Mouse (Mus musculus): ENCODE results near the gene 1810049J17Rik. TPM values are rescaled to one million over a fixed set of nuclear protein-coding genes. Genes with fewer than 3 reads are reported as not detected.

The 1810049J17Rik gene
- polyA plus RNA-seq, 1 experiment from 2014 or later, result 1.3 TPM

DNA sequence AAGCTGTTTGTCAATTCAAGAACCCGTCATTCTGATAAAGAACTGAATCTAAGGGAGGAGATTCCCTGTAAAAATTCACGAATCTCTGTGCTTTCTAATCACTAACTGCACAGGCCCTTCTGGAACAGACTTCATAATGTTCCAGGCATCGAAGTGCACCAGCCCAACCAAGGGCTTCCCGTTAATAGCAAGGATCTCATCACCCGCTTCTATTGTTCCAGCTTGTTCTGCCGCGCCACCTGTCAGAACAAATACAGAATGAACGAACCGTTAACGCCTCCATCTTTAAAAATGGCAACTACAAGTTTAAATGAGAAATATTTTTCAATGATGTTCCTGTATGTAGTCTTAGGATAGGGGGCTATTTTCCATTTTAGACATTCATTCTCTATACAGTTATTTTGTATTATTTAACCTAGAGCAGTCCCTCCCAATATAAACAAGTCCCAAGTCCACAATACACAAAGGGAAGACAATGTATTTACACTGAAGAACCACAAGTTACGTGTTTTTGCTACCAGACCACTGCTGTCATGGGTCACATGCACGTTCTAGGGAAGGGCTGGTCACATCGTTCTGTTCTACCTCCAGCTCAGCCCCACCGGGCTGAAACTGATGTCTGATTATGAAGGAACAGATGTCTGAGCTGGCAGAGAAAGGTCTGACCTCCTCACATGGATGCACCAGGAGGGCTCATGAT is 40.5 kb upstream of the 1810049J17Rik start:
- H3K27ac ChIP-seq (replicated peaks), result no peak overlapping the region
- 0 out of 2 replicates have a peak, but pooled peaks cover 3% of the 10 kb centered on the region for H3K36me3 ChIP-seq
- H3K4me1 ChIP-seq (replicated peaks), result peaks cover 18% of the 10 kb centered on the region
- no peak for ATAC-seq (ENCODE audit: low read depth)
- H3K9ac ChIP-seq, result no peak overlapping the region
- no peaks in the 10 kb centered on the region for H3K27me3 ChIP-seq
- 90% methylated on average over 14 of the region's 14 CpGs for WGBS
- H3K4me2 ChIP-seq, result no peak overlapping the region
- no peak overlapping the region for H3K4me3 ChIP-seq
- no peaks in the 10 kb centered on the region for H3K9me3 ChIP-seq

DNA sequence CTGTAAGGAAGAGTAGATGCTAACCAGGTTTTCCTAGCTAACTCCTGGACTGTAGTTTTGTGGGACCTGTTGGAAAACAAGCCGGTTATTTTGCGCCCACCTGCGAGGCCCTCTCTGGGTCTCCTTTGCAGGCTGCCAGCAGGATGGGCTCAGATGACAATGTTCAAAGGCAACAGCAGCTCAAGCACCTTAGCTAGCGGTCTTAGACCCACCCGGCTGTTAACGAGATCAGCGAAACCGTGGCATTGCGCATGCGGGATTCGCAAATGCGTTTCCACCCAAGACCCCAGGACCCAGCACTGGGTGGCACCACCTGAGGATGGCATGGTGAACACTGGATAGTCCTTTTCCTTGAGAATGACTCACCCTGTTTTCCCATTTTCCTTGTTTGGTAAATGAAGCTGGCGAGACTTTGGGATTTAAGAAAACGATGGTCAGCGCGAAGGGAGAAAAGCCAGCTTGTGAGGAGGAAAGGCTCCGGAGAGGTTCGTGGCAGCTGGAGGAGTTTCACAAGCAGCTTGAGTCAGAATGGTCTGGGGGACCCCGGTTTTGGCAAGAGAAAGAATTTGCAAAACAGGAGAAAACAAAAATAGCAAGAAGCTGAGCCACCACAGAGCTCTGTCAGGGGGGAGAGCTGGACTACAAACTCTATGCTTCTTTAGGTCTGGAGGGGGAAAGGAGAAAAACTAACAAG is 39.0 kb upstream of the 1810049J17Rik start:
- Histone ChIP-seq H3K4me1 (replicated peaks) (peaks cover 5% of the 10 kb centered on the region), H3K27ac (replicated peaks) (no peak overlapping the region), H3K36me3 (peaks cover 11% of the 10 kb centered on the region; the same call in 1 of the 2 replicates)

DNA sequence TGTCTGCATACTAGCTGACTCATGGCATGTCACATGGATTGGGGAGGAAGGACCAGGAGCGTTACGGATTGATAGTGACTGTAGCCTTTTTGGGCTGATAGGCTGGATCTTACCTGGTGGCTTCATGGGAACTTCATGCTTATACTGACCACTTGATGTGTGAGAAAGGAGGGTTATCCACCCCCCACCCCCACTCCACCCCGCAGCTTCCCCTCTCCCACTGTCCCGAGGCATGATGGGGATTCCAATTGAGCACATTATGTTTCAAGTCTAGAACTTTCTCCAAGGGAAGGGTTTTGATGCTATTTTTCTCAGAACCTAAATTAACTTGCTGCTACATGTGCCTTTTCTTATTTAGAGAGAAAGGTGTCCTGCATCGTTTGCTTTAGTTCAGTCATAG is 36.7 kb upstream of the 1810049J17Rik start:
- no peaks in the 10 kb centered on the region for H3K4me1 ChIP-seq (replicated peaks)
- ATAC-seq (ENCODE audit: low read depth), result no peak
- no peak overlapping the region for H3K4me3 ChIP-seq
- no peak overlapping the region for H3K27ac ChIP-seq (replicated peaks)
- 93% methylated on average over 5 of the region's 5 CpGs for WGBS
- H3K36me3 ChIP-seq, result peaks cover 30% of the 10 kb centered on the region
- H3K4me2 ChIP-seq, result no peak overlapping the region
- H3K9ac ChIP-seq, result no peak overlapping the region
- no peaks in the 10 kb centered on the region for H3K9me3 ChIP-seq
- no peaks in the 10 kb centered on the region for H3K27me3 ChIP-seq

More for the DNA sequence above, 39.0 kb upstream of the 1810049J17Rik start:
- 81% methylated on average over 19 of the region's 19 CpGs for WGBS
- ATAC-seq (ENCODE audit: low read depth), result no peak
- Histone ChIP-seq H3K4me2 (no peak overlapping the region), H3K9me3 (no peaks in the 10 kb centered on the region), H3K4me3 (no peak overlapping the region), H3K9ac (no peak overlapping the region), H3K27me3 (no peaks in the 10 kb centered on the region)

DNA sequence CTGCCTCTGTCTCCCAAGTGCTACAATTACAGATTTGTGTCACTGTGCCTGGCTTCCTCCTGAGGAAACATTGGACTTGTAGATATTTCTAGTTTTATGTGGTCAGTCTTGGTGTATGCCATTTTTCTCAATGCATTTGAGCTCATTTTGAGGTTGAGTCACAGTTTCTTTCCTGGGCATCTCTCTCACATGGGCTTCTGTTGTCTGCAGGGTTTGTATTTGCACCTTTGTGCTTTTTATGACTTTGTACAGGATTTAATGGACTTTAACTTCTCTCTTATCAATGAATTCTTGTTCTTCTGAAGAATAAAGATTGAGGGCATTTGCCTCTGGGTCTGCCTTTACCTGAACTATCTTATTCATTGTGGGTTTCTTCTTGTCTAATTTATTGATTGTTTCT is 35.8 kb upstream of the 1810049J17Rik start:
- Histone ChIP-seq H3K27me3 (no peaks in the 10 kb centered on the region), H3K36me3 (peaks cover 40% of the 10 kb centered on the region), H3K4me2 (no peak overlapping the region), H3K9ac (no peak overlapping the region), H3K4me1 (replicated peaks) (no peaks in the 10 kb centered on the region), H3K9me3 (no peaks in the 10 kb centered on the region), H3K27ac (replicated peaks) (no peak overlapping the region), H3K4me3 (no peak overlapping the region)
- ATAC-seq (ENCODE audit: low read depth), result no peak

- 85% methylated on average over 7 of the region's 7 CpGs for WGBS
- H3K27ac ChIP-seq (replicated peaks), result no peak overlapping the region
- no peak overlapping the region for H3K9ac ChIP-seq
These were observed 34.2 kb upstream of the 1810049J17Rik start for GRCm38 (mm10) chr15:12355907-12356306.

GRCm38 (mm10) chr15:12355261-12355660 is 33.6 kb upstream of the 1810049J17Rik start:
- H3K4me2 ChIP-seq, result no peak overlapping the region
- WGBS, result 92% methylated on average over 6 of the region's 6 CpGs
- ATAC-seq (ENCODE audit: low read depth), result no peak

More at GRCm38 (mm10) chr15:12355907-12356306, 34.2 kb upstream of the 1810049J17Rik start:
- Histone ChIP-seq H3K4me2 (no peak overlapping the region), H3K9me3 (no peaks in the 10 kb centered on the region), H3K27me3 (no peaks in the 10 kb centered on the region), H3K4me3 (no peak overlapping the region), H3K4me1 (replicated peaks) (no peaks in the 10 kb centered on the region), H3K36me3 (peaks cover 52% of the 10 kb centered on the region)
- no peak for ATAC-seq (ENCODE audit: low read depth)

DNA sequence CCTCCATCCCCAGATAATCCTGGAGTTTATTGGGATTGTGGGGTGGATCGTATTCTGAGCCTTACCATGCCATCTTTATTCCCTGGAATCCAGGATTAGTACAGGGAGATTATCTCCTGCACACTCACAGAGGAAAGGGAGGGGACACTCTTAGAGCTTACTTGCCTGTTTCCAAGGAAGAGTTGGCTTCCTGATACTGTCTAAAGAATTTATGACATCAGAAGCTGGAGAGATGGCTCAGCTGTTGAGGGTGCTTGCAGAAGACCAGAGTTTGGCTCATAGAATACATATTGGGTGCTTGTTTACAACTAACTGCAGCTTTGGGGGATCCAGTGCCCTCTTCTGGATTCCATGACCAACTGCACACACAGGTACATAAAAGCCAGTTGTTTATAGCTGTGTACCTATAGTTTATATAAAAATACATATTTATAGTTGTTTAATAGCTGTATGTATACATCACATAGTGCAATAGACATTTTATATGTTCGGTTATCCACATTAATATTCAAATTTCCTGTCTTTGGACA is 32.6 kb upstream of the 1810049J17Rik start:
- peaks cover 65% of the 10 kb centered on the region for H3K36me3 ChIP-seq
- ATAC-seq (ENCODE audit: low read depth), result no peak

More at GRCm38 (mm10) chr15:12355261-12355660, 33.6 kb upstream of the 1810049J17Rik start:
- no peak overlapping the region for H3K27ac ChIP-seq (replicated peaks)
- no peaks in the 10 kb centered on the region for H3K9me3 ChIP-seq
- H3K4me3 ChIP-seq, result no peak overlapping the region
- no peaks in the 10 kb centered on the region for H3K4me1 ChIP-seq (replicated peaks)
- peaks cover 56% of the 10 kb centered on the region for H3K36me3 ChIP-seq
- H3K27me3 ChIP-seq, result no peaks in the 10 kb centered on the region
- H3K9ac ChIP-seq, result no peak overlapping the region

GRCm38 (mm10) chr15:12351470-12351869 is 29.8 kb upstream of the 1810049J17Rik start:
- no peak overlapping the region for H3K9ac ChIP-seq
- no peaks in the 10 kb centered on the region for H3K27me3 ChIP-seq
- H3K9me3 ChIP-seq, result no peaks in the 10 kb centered on the region
- H3K36me3 ChIP-seq, result peaks cover 69% of the 10 kb centered on the region
- 94% methylated on average over 7 of the region's 7 CpGs for WGBS
- H3K27ac ChIP-seq (replicated peaks), result no peak overlapping the region
- H3K4me1 ChIP-seq (replicated peaks), result no peaks in the 10 kb centered on the region
- ATAC-seq (ENCODE audit: low read depth), result no peak
- H3K4me2 ChIP-seq, result no peak overlapping the region
- H3K4me3 ChIP-seq, result no peak overlapping the region

More for the DNA sequence above, 32.6 kb upstream of the 1810049J17Rik start:
- H3K4me1 ChIP-seq (replicated peaks), result no peaks in the 10 kb centered on the region
- no peak overlapping the region for H3K4me3 ChIP-seq
- WGBS, result 94% methylated on average over 2 of the region's 2 CpGs
- no peak overlapping the region for H3K27ac ChIP-seq (replicated peaks)
- H3K9ac ChIP-seq, result no peak overlapping the region
- H3K9me3 ChIP-seq, result no peaks in the 10 kb centered on the region
- H3K27me3 ChIP-seq, result no peaks in the 10 kb centered on the region
- no peak overlapping the region for H3K4me2 ChIP-seq

- no peak overlapping the region for H3K9ac ChIP-seq
- no peaks in the 10 kb centered on the region for H3K4me1 ChIP-seq (replicated peaks)
- no peak overlapping the region for H3K4me2 ChIP-seq
- H3K27ac ChIP-seq (replicated peaks), result no peak overlapping the region
- H3K4me3 ChIP-seq, result no peak overlapping the region
- no peak for ATAC-seq (ENCODE audit: low read depth)
- H3K36me3 ChIP-seq, result peaks cover 67% of the 10 kb centered on the region
- WGBS, result 90% methylated on average over 5 of the region's 5 CpGs
- H3K9me3 ChIP-seq, result no peaks in the 10 kb centered on the region
- H3K27me3 ChIP-seq, result no peaks in the 10 kb centered on the region
These were observed 28.1 kb upstream of the 1810049J17Rik start for GRCm38 (mm10) chr15:12349840-12350239.

DNA sequence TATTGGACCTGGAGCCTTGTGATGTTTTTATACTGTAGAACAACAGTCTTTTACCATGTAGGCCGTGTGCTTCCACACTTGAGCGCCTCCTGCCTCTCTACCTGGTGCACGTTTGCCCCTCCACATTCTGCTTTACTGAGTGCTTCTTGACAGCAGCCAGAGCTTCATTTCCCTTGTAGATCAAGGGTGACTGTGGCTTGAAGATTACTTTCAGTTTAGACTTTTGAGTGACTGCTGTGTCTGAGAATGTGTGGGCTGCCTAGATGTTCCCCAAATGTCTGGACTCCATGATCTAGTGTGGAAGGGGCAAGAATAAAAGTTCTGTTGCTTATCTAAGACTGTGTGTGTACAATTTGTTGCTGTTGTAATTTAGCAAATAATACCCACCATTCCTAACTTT is 27.3 kb upstream of the 1810049J17Rik start:
- H3K27ac ChIP-seq (replicated peaks), result no peak overlapping the region
- no peaks in the 10 kb centered on the region for H3K4me1 ChIP-seq (replicated peaks)
- no peak overlapping the region for H3K4me2 ChIP-seq
- H3K4me3 ChIP-seq, result no peak overlapping the region
- no peaks in the 10 kb centered on the region for H3K27me3 ChIP-seq
- no peaks in the 10 kb centered on the region for H3K9me3 ChIP-seq
- H3K36me3 ChIP-seq, result peaks cover 68% of the 10 kb centered on the region
- no peak overlapping the region for H3K9ac ChIP-seq
- WGBS, result 90% methylated on average over 3 of the region's 3 CpGs
- no peak for ATAC-seq (ENCODE audit: low read depth)

GRCm38 (mm10) chr15:12346916-12347315 is 25.2 kb upstream of the 1810049J17Rik start:
- H3K4me3 ChIP-seq, result no peak overlapping the region
- H3K4me2 ChIP-seq, result no peak overlapping the region
- H3K4me1 ChIP-seq (replicated peaks), result no peaks in the 10 kb centered on the region
- H3K27ac ChIP-seq (replicated peaks), result no peak overlapping the region
- H3K36me3 ChIP-seq, result peaks cover 60% of the 10 kb centered on the region
- no peak overlapping the region for H3K9ac ChIP-seq
- no peaks in the 10 kb centered on the region for H3K9me3 ChIP-seq
- H3K27me3 ChIP-seq, result no peaks in the 10 kb centered on the region
- WGBS, result 94% methylated on average over 3 of the region's 3 CpGs
- no peak for ATAC-seq (ENCODE audit: low read depth)

DNA sequence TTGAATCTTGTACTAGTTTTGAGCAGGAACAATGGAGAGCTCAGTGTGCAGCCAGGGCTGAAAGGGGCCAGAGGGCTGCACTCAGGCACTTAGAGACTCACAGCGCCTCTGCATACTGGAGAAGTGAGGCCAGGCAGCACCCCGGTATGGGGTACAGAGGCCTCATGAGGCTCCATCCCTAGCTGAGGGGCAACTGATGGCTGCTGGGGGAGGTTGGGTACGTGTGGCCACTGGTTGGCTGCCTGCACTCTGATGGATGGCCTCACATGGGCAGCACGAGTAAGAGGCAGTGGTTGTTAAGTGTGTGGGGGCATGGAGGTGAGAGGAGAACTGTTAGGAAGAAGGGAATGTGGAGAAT is 19.7 kb upstream of the 1810049J17Rik start:
- Histone ChIP-seq H3K4me3 (no peak overlapping the region), H3K27me3 (no peaks in the 10 kb centered on the region), H3K36me3 (peaks cover 29% of the 10 kb centered on the region), H3K4me2 (no peak overlapping the region), H3K9me3 (no peaks in the 10 kb centered on the region), H3K4me1 (replicated peaks) (peaks cover 16% of the 10 kb centered on the region; the same call in 1 of the 2 replicates), H3K9ac (no peak overlapping the region), H3K27ac (replicated peaks) (no peak overlapping the region)
- no peak for ATAC-seq (ENCODE audit: low read depth)
- 23% methylated on average over 4 of the region's 4 CpGs for WGBS

Measured in neural tube, embryonic 13.5 days (tissue).